Mouse (Mus musculus) neural tube, embryonic 10.5 days (tissue): Measurements from ENCODE around the gene Kif18a.

Experiments
- DNase-seq: peaks from one replicate; pipeline ENCODE4 v3.0.0-alpha.2; 2017; ENCODE audit warnings: low spot score; ENCODE audit errors: extremely low spot score

Kif18a gene

GRCm38 (mm10) chr2:109365962-109366361 is 85.4 kb downstream of the Kif18a start:
- no peak for DNase-seq

DNA sequence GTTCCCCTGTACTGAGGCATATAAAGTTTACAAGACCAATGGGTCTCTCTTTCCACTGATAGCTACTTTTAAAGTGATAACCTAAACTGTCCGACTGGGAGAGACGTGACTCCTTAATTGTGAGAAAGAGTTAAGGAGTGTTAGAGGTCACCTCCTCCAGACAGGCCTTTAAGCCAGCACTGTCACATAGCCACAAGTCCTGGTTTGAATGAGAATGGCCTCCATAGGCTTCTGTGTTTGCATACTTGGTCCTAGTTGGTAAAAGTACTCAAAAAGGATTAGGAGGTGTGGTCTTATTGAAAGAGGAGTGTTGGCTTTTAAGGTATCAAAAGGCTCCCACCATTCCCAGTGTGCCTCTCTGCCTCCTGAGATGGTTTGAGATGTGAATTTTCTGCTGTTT is 94.3 kb downstream of the Kif18a start:
- DNase-seq = no peak

DNA sequence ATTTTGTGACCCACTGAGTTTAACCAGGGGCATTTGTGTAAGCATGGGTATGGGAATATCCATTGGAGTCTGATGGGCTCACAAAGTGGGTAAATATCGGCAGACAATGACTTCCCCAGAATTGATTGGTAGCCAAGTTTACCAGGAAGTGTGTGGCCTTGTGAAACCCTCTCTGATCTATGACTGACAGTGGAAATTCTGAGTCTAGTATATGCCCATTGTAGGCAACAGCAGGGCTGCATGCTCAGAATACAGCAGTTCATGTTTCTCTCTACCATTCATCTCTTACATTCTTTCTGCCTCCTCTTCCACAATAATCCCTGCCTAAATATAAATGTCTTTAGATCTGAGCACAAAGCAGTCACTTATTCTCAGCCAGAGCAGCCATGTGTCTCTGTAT is 103.5 kb downstream of the Kif18a start:
- no peak for DNase-seq

- no peak for DNase-seq
Observed at GRCm38 (mm10) chr2:109386211-109386610, 105.7 kb downstream of the Kif18a start.

DNA sequence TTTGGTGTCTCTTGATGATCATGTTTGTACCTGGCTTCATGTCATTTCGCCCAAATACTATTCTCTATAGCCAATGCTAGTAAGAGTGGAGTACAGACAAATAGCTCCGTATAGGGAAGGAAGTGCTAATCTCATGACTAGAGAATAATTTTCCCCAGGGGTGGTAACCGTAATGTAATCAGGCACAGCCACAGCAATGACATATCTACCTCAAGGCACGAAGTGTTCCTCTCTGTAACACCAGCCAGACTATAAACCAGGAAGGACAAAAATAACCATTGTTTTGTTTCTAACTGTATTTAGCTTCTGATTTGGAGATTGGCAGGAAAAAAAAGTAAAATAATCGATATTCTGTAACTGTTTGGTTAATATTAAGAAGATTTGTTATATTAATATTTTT is 108.2 kb downstream of the Kif18a start:
- DNase-seq = no peak

- no peak for DNase-seq
Observed at GRCm38 (mm10) chr2:109389977-109390376, 109.4 kb downstream of the Kif18a start.
